Mouse (Mus musculus): ENCODE measurements around the gene Cdk10.
"Not testable (repeated sequence)": the region's sequence is repeated elsewhere in the genome, so short reads cannot be mapped to it uniquely, and the experiment has no call there.

Cdk10 gene

GRCm38 (mm10) chr8:123224278-123225266, at the start of gene Cdk10:
TSS of gene Cdk10 (plus strand) at chr8:123224842.
- DNase-seq (ENCODE audit: low read depth): peak; percentile 95

GRCm38 (mm10) chr8:123181391-123181790, 43.3 kb upstream of the Cdk10 start:
- DNase-seq (ENCODE audit: low read depth): peak; percentile 78

GRCm38 (mm10) chr8:123185566-123186409, 38.9 kb upstream of the Cdk10 start, which contains the start of gene Dpep1:
TSS of gene Dpep1 (plus strand) at chr8:123186242.
- peak; percentile 84 for DNase-seq (ENCODE audit: low read depth)

GRCm38 (mm10) chr8:123188006-123188405, 36.6 kb upstream of the Cdk10 start:
- DNase-seq (ENCODE audit: low read depth): peak; percentile 80

GRCm38 (mm10) chr8:123188841-123189240, 35.8 kb upstream of the Cdk10 start:
- peak; percentile 29 for DNase-seq (ENCODE audit: low read depth)

GRCm38 (mm10) chr8:123190678-123191077, 34.0 kb upstream of the Cdk10 start:
- DNase-seq (ENCODE audit: low read depth): peak; percentile 94

GRCm38 (mm10) chr8:123191908-123192307, 32.7 kb upstream of the Cdk10 start:
- DNase-seq (ENCODE audit: low read depth): no peak

GRCm38 (mm10) chr8:123193771-123194170, 30.9 kb upstream of the Cdk10 start:
- no peak for DNase-seq (ENCODE audit: low read depth)

GRCm38 (mm10) chr8:123197016-123197415, 27.6 kb upstream of the Cdk10 start:
- not testable (repeated sequence) for DNase-seq (ENCODE audit: low read depth)

- no peak for DNase-seq (ENCODE audit: low read depth)
These were observed 24.8 kb upstream of the Cdk10 start for GRCm38 (mm10) chr8:123199864-123200263.

GRCm38 (mm10) chr8:123202288-123202687, 22.4 kb upstream of the Cdk10 start:
- peak; percentile 90 for DNase-seq (ENCODE audit: low read depth)

- DNase-seq (ENCODE audit: low read depth): no peak
These were observed 21.1 kb upstream of the Cdk10 start for GRCm38 (mm10) chr8:123203571-123203970.

GRCm38 (mm10) chr8:123211876-123212275, 12.8 kb upstream of the Cdk10 start:
- no peak for DNase-seq (ENCODE audit: low read depth)

GRCm38 (mm10) chr8:123212321-123213117, 12.1 kb upstream of the Cdk10 start, which contains the start of the genes Chmp1a and Spata33:
TSS of gene Chmp1a (minus strand) at chr8:123212763.
TSS of gene Spata33 (plus strand) at chr8:123212832.
- DNase-seq (ENCODE audit: low read depth): peak; percentile 98

GRCm38 (mm10) chr8:123213118-123213772, 11.4 kb upstream of the Cdk10 start:
- DNase-seq (ENCODE audit: low read depth): no peak

GRCm38 (mm10) chr8:123215430-123215829, 9.2 kb upstream of the Cdk10 start:
- DNase-seq (ENCODE audit: low read depth): no peak

GRCm38 (mm10) chr8:123220917-123221316, 3.7 kb upstream of the Cdk10 start:
- DNase-seq (ENCODE audit: low read depth): peak; percentile 91

GRCm38 (mm10) chr8:123228416-123228815, 3.8 kb downstream of the Cdk10 start:
- no peak for DNase-seq (ENCODE audit: low read depth)

- DNase-seq (ENCODE audit: low read depth): not testable (repeated sequence)
These were observed 5.7 kb downstream of the Cdk10 start for GRCm38 (mm10) chr8:123230326-123230725.

- DNase-seq (ENCODE audit: low read depth): peak; percentile 38
These were observed 7.1 kb downstream of the Cdk10 start for GRCm38 (mm10) chr8:123231742-123232141.

GRCm38 (mm10) chr8:123232553-123232952, 7.9 kb downstream of the Cdk10 start:
- DNase-seq (ENCODE audit: low read depth): no peak

Data from NIH3T3 (cell line).